Mouse (Mus musculus) ovary, postnatal 14 days (tissue): ENCODE data around the gene Ralgapb.
"Not testable (repeated sequence)": the region's sequence is repeated elsewhere in the genome, so short reads cannot be mapped to it uniquely, and the experiment has no call there.

Experiments used
- DNase-seq: peaks from one replicate; pipeline ENCODE4 v3.0.0; 2022; ENCODE audit warnings: low spot score

Ralgapb gene

DNA sequence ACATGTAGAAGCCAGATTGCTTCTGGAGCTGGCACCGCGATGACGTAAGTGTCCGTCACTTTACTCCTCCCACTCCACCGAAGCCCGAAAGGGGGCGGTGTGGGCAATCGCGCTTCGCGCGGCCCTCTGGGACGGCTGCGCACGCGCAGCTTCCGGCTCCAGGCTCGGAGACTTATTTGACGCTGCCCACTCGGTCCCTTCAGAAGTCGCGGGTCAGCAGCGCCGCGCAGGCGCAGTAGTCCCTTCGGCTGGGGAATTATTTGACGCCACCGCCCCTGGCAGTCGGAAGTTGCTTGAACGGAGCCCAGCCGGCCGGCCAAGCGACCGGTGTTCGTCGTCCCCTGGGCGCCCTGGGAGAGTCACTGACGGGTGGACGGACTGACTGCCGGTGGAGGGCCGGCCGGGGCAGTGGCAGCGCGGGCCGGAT is at the start of gene Ralgapb:
Gene Ralgapb, plus strand, starts transcription at position 254 of the 427 bp plus-strand sequence.
- DNase-seq, result peak; percentile 99

DNA sequence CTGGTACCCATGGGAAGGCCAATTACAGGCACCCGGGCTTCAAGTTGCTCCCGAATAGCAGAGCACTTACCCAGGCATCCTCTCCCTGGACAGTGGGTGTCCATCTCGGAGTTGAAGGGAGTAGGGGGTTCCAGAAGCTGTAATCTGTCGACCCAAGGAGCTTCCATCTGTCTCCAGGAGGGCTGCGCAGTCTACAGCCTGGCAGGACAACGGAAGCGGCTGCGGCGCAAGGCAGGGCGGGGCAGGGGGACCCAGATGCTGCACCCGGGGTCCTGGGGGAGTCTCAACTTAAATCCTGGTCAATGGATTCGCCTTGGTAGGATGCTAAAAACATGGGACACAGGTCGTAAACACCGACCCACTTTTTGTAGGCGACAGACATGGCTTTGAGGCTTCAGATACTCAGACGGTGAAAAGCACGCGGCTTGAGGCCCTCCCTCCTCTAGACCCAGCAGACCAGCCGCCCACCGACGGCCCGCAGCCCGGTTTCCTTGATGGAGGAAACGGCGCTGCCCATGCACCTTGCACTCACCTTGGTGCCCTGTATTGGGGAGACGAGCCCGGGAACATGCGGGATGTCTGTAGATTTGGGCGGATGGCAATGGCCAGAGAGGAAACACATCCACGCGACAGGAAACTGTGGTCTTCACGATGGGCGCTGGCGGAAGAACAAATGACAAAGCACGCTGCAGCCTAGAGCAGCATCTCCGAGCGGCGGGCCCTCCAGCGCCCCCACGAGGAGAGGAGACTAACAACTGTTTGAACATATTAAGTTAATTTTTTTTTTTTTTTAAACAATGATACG is 48.6 kb upstream of the Ralgapb start:
- peak; percentile 72 for DNase-seq

DNA sequence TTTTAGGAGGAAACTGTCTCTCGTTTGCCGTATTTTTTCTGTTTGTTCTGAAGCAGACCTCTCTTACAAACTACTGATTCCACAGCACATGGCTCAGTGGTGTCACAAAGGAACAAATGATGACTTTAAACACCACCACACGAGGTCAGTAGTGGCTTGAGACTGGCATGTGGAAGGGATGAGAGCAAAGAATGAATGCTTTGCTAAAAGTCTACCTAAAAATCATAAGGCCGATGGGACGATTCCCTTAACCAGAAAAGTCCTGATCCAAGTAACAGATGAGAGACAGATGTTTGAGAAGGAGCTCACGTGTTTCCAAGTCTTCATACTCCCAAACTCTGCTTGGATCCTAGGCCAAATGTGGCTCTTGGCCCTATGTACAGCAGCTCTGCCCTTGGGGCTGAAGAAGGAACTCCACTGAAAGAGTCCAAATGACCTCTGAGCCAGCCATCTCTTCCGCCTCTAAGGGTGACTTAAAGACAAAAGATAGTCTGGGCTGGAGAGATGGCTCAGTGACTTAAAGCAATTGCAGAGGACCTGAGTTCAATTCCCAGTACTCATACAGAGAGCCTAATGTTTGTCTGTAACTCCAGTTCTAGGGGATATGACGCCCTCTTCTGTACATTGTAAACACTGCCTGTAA is 47.8 kb upstream of the Ralgapb start:
- no peak for DNase-seq

DNA sequence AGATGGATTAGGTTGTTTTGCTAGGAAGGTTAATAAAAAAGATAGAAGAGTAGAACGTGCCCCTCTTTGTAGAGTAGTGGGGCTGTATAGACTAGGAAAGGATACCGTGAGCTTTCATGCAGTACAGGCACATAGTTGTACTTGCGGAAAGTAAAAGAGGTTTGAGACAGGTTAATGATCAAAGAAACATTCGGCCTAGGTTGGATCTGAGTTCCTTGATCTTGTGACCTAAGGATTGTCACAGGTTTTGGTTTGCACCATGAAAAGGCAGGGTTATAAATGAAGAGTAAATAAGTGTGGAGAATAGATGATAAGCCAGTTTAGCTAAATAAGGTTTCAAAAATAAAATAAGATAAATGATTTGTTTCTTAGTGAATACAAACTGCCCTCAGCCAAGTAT is 45.5 kb upstream of the Ralgapb start:
- no peak for DNase-seq

DNA sequence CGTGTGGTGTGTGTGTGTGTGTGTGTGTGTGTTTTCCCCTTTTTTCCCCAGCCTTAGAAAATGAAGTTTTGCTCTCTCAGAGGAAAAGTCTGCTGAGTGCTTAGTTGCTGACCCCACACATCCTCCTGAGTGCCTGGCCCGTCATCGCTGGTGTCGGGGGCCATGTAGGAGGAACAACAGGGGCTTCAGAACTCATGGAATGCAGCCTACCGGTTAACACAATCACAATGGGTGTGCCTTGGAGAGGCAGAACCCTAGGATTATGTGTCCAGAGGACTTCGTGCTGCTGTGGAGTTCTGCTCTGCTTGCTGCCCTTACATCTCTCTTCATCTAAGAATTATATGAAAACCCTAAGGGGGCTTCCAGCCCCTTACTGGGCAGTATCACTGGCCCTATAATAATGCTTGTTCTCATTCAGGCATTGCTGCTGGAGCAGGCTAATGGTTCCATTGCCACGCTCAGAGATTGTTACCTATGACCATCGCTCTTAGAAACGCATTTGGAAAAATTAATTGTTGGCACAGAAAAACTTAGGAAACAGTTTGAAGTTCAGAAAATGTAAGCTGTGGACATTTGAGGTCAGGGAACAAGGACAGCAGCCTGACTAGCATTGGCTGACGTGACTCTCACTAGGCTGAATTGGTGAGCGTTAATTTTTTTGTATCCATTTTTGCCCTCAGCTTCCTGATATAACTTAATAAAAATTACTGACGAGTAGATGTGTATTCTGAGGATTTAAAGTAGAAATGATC is 44.4 kb upstream of the Ralgapb start:
- no peak for DNase-seq

DNA sequence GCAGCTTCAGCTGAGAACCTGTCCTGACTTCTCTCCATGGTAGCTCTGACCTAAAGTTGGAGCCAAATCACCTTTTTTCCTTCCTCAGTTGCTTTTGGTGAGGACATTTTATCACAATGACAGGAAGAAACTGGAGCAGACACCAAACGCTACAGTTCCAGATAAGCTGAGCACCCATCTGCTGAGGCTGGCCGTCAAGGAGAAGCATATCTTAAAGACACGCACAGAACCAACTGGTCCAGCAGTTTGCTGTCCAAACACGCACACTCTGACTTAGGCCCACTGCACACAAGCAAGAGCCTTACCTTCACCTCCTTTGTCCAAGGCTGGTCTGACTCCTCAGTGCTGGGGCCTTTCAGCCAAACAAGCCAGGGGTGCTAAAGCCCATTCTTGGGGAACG is 42.0 kb upstream of the Ralgapb start:
- DNase-seq, result no peak

DNA sequence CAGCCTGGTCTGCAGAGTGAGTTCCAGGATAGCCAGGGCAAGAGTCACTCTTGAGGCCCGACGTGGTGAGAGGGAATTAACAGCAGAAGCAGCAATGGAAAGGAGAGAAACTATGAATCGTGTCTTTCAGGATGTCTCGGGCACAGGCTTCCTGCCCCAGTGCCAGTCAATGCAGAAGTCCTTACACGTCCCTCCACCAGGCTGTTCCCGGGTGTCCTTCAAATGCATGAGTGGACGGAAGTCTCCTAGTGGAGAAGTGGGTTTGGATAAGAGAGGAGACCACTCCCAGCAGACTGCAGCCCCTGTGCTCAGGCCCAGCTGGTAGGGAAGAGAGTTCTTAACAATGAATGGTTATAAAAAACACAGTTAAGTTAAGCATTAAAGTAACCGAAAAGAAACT is 41.3 kb upstream of the Ralgapb start:
- no peak for DNase-seq

DNA sequence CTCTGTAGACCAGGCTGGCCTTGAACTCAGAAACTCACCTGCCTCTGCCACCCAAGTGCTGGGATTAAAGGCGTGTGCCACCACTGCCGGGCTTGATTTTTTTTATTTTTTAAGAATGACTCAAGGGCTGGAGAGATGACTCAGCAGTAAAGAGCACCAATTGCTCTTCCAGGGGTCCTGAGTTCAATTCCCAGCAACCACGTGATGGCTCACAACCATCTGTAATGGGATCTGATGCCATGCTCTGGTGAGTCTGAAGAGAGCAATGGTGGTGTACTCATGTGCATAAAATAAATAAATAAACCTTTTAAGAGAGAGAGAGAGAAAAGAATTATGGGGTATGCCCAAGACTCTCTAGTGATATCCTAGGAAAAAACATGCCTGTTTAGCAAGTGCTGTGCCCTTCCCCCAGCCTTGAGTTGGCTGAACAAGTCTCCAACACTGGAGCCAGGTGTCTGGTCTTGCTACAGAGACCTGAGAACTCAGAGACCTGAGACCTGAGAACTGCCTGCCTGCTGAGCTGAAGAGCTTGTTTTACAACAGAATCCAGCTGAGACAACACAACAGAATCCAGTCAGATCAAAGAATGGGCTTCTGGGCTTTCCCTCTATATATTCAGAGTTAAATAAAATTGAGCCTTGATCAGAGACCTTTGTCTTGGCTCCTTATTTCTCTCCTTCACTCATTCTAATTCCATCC is 40.0 kb upstream of the Ralgapb start:
- DNase-seq, result no peak

DNA sequence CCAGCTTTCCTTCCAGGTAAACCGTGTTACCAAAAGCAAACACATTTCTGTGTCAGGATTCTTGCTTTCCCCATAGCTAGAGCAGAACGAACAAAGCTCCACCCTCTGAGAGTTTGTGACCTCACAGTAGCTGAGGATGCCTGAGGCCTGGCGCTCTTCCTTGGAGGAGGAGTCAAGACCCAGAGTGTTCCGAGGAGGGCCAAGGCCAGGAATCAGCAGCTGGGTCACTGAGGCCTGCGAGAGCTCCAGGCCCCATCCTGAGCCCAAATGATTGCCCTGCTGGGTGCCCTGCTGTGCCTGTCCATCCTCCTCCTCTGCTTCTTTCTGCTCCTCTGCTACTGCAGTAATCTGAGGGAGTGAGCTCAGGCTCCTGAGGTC is 39.5 kb upstream of the Ralgapb start:
- no peak for DNase-seq

DNA sequence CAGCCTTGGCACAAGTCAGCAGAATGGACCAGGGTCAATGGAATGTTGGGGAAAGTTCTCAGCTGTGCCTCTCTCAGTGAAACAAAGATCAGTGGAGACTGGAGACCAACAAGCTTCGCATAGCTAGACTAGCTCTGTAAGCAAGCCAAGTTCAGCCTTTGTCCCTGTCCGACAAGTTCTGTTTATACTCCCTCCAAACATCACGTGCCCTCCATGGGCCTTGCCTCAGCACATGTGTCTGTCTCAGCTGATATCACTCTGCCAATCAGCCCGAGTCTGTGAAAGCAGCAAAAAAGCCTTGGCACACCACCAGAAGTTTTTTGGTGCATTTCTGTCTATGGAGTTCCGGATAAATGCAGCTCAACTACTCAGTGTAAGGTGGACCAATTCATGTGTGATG is 36.6 kb upstream of the Ralgapb start:
- DNase-seq, result no peak

DNA sequence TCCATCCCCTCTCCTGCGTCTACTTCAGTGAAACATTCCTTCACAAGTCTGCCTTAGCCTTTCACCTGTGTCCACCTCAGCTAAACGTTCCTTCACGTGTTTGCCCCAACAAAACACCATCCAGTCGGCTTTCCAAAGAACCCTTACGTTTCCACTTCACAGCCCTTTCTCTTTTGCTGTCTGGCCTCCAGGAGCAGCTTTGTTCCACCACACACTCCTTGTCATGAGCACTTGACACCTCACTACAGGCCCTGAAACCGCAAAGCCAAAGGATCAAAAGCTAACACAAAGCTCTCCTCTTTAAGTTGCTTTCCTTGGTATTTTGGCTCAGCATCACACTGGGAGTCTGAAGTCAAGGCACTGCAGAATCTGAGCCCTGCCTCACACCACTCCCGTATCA is 36.1 kb upstream of the Ralgapb start:
- no peak for DNase-seq

DNA sequence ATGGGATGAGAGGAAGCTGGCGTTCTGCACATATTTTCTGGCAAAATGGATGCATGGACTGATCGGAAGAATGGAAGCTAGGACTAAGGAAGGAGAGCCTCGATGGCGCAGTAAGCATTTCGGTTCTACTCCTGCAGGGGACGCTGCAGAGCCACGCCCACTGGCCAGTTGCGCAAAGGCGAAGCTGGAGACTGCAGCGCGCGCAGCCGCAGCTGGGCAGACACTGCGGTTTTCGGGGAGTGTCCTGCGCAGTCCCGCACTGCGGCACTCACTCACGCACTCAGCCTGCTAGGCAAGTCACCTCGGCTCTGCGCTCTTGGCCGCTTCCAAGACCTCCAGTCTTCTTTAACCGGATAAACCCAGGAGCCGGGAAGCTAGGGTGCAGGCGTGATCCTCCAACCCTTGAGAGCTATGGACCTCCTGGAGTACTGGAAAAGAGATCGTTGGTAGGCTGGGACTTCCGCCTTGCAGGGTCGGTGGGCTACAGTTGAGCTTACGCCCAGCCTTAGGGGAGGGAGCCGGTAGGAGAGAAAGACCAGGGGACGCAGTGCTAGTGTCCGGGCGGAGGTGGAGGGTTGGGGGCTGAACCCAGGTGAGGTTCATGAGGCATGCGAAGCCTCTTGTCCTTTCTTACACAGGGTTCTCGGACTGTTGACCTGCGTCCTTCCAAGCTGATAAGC is 34.1 kb upstream of the Ralgapb start, which contains the start of gene Snhg11:
Gene Snhg11, plus strand, starts transcription at position 196 of the 680 bp plus-strand sequence.
- DNase-seq, result peak; percentile 21

DNA sequence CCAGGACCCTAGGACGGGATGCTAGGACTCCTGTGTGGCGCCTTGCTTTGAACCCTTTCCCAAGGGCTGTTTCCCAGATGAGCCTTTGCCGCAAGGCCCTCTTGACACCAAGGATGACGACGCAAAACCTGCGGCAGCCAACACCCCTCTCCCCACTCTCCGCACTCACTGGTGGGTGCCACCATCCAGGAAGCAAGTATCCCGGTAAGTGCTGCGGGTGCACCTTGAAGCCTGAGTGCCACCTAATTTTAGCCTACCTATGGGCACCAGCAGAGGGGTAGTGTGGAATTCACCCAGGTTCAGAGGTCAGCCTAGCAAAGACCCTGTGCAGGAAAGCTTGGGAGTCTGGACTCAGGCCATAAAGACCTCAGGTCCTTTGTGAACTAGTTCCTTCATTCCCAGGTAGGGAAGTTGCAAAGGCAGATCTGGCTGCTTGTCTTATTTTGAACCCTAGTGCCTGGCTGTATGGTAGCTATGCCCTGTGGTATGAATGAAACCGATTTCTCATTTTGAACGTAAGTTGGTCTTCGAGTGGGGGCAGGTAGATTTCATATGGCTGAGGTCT is 33.4 kb upstream of the Ralgapb start:
- no peak for DNase-seq

DNA sequence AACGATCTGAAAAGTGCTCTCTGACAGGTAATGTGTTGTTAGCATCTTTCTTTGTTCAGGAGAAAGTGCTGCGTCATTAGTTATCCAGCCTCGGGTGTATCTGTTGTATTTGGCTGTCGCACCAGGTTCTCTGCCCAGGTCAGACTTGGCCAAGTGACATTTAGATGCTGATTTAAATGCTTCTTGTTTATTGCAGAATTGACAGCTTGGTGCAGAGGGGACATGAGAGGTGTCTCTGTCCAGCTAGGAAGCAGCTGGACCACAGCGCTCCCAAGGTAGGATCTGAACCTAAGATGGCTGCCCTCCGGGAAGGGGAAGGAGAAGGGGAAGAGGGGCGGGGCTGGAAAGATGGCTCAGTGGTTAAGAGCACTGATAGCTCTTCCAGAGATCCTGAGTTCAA is 32.9 kb upstream of the Ralgapb start:
- DNase-seq, result no peak

DNA sequence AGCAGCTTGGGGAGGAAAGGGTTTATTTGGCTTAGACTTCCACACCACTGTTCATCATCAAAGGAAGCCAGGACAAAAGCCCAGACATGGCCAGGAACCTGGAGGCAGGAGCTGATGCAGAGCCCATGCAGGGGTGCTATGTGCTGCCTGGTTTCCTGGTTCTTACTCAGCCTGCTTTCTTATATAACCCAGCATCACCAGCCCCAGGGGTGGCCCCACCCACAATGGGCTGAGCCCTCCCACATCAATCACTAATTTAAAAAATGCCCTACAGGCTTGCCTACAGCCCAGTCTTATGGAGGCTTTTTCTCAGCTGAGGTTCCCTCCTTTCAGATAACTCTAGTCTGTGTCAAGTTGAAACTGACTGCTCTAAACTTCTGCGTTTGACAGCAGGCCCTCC is 31.8 kb upstream of the Ralgapb start:
- no peak for DNase-seq

DNA sequence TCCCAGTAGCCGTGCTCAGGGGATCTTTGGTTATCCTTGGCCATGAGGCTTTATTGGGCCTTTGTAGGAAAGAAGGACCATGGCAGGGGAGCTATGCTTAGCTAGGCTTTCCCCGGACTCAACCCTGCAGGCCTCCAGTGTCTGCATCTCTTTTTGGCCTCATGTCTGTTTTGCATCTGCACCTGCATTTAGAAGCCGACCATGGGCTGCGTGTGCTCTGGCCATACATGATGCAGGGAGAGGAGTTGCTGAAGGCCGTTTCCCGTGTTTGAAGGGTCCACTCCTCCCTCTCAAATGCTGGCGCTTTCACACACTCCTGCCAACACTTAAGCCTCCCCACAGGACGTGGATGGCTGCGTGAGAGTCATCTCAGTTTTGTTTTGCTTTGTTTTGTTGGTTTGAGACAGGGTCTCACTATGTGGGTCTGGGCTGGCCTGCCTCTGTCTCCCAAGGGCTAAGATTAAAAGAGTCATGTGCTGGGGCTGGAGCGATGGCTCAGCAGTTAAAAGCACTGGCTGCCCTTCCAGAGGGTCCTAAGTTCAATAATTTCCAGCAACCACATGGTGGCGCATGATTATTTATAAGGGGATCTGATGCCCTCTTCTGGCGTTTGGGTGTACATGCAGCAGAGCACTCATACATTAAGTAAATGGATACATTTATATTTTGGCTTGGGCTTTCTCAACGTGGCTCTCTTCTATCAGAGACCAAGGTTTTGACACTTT is 30.1 kb upstream of the Ralgapb start:
- peak; percentile 49 for DNase-seq

DNA sequence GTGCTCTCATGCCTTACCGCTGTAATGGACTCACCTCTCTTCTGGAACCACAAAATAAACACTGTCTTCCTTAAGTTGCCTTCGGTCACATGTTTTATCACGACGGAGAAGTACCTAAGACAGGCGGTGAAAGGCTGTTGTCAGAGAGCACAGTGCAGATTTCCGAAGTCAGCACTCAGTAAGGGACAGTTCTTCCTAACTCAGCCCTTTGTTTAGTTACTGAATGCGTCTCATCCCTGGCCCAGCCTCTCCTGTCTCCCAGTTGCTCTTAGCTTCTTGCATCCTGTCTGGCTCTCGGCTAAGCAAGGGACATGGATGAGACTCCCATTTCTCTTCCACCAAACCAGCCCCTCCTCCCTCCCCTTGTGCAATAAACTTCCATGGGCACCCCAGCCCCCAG is 23.6 kb upstream of the Ralgapb start:
- DNase-seq, result no peak

DNA sequence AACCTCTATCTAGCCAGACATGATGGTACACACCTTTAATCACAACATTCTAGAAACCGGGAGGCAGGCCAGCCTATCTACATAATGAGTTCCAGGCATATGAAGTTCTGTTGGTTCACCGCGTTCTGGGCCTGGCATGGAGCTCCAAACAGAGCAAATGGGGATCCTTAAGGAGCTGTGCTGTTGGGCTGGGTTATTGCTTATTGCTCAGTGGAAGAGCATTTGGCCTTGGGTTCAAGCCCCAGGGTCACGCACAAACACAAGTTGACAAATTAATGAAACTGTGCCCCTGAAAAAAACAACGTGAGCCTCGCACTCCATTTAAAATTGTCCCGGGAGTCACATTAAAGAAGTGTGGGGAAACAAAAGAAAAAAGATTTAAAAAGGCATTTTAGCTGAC is 20.2 kb upstream of the Ralgapb start:
- DNase-seq, result no peak

DNA sequence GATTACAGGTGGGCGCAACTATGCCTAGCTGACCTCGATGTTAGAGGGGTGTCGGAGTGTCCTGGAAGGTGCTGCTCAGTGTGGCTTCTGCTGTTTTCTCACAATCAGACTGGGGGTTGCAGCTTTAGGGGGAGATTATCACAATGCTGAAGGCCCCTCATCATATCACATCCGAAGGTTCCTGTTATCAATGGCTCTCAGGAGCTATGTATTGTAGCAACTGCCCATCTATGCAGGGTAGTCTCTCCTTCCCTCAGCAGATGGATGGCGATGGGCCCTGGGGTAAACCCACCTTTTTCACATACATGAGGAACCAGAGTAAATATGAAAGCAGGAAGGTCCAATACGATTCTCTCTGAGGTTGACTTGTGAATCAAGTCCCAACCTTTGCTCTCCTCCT is 13.3 kb upstream of the Ralgapb start:
- no peak for DNase-seq

DNA sequence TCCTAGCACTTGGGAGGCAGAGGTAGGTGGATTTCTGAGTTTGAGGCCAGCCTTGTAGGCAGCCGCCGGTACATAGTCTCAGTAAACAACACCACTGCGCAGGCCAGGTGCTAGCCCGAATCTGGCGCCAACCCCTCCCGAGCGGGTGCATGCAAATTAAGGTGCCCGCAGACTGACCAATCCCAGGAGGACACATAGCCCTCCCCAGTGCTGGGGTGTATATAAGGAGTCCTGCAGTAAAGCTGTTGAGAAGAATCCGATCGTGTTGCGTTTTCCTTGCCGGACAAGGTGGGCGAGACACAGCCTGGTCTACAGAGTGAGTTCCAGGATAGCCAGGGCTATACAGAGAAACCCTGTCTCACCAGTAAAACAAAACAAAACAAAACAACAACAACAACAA is 12.5 kb upstream of the Ralgapb start:
- DNase-seq, result not testable (repeated sequence)

DNA sequence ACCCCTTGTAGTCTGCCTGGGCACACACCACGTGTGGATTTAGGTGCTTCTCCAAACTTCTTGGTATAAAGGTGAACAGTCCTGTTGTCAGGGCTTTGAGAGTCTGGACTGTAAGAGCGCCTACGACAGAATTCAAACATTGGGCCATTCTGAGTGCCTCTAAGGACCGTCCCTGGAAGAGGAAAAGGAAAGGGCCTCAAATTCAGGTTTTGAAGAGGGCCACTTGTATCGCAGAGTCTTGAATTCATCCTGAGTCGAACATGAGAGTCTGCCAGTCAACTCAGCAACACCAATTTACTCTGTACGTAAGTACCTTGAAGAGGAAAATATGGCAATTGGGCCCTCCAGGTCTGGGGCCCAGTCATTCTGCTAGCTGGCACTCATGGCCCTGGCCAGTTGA is 6.7 kb upstream of the Ralgapb start:
- DNase-seq, result no peak
